Mouse (Mus musculus): Measurements from ENCODE around the gene Lta. TPM values are rescaled to one million over a fixed set of nuclear protein-coding genes. Genes with fewer than 3 reads are reported as not detected.
A peak's percentile ranks its signal among the peaks of the same experiment; 100 is the strongest.

Gene Lta
- polyA plus RNA-seq, 1 experiment from 2014 or later, result 0.35 TPM

DNA sequence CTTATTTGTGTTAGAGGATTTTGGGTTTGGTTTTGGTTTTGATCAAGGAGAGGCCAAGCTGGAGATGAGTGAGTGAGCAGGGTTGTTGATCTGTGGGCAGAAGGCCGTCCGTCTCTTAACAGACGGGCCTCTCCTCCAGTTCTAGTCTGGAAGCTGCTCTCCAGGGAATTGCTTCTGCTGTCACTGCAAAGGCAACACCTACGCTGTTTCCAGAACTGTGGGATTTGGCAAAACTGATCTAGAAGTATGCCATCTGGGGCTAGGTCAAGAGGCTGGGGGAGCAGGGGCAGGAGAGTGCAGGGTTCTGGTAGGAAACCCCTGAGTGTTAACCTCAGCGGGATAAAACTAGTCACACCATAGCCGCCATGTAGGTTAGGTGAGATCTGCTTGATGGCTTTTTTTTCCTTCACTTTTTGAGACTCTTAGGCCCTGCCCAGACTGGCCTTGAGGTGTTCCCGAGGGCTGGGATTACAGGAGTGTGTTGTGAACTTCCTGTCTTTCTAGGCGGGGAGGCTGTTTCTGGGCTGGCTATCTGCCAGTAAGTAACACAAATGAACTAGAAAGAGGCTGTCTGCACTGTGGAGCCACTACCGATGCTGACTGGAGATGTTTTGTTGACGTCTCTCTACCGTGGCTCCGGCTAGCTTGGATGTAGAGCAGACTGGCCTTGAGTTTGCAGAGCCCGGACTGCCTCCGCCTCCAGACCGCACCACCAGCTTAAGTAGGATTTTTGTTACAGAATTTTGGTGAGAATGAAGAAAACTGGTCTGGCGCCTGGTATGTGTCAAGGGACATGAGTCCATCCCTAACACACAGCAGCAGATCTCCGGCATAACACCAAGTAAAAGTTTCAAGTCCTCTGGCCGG lies 28.2 kb upstream of the Lta start, which contains the start of gene Atp6v1g2:
Gene Atp6v1g2 (plus strand): TSS at position 547 of the 867 bp plus-strand sequence.
- no peaks in the 10 kb centered on the region for H3K9me3 ChIP-seq (ENCODE audit: control insufficient read depth, low read length)
- H3K4me2 ChIP-seq (ENCODE audit: low read length), result peak within 1 kb of the TSS; percentile 94
- no peaks in the 10 kb centered on the region for H3K27me3 ChIP-seq (replicated peaks; ENCODE audit: control insufficient read depth, insufficient read depth, low read length)
- 0 out of 2 replicates have a peak, but pooled peaks cover 4% of the 10 kb centered on the region for H3K36me3 ChIP-seq (ENCODE audit: control insufficient read depth, insufficient read depth)
- H3K4me1 ChIP-seq (replicated peaks; ENCODE audit: control insufficient read depth, insufficient read depth, low read length), result peaks cover 33% of the 10 kb centered on the region
- WGBS, result 68% methylated on average over 18 of the region's 18 CpGs
- peak within 1 kb of the TSS; percentile 97 for H3K27ac ChIP-seq (ENCODE audit: low read length)
- ATAC-seq, result no peak
- H3K9ac ChIP-seq (replicated peaks; ENCODE audit: low read depth, low read length), result no peak within 1 kb of the TSS; the same call in 1 of the 2 replicates
- H3K4me3 ChIP-seq (replicated peaks; ENCODE audit: low read length), result peak within 1 kb of the TSS; percentile 65

GRCm38 (mm10) chr17:35232659-35233058 lies 27.5 kb upstream of the Lta start:
- H3K9ac ChIP-seq (replicated peaks; ENCODE audit: low read depth, low read length), result no peak overlapping the region
- H3K4me1 ChIP-seq (replicated peaks; ENCODE audit: control insufficient read depth, insufficient read depth, low read length), result peaks cover 33% of the 10 kb centered on the region
- no peak overlapping the region for H3K4me3 ChIP-seq (replicated peaks; ENCODE audit: low read length)
- no peaks in the 10 kb centered on the region for H3K9me3 ChIP-seq (ENCODE audit: control insufficient read depth, low read length)
- no peaks in the 10 kb centered on the region for H3K27me3 ChIP-seq (replicated peaks; ENCODE audit: control insufficient read depth, insufficient read depth, low read length)
- H3K36me3 ChIP-seq (ENCODE audit: control insufficient read depth, insufficient read depth), result 0 out of 2 replicates have a peak, but pooled peaks cover 4% of the 10 kb centered on the region
- WGBS, result 89% methylated on average over 5 of the region's 5 CpGs
- H3K27ac ChIP-seq (ENCODE audit: low read length), result no peak overlapping the region
- ATAC-seq, result no peak
- H3K4me2 ChIP-seq (ENCODE audit: low read length), result no peak overlapping the region

DNA sequence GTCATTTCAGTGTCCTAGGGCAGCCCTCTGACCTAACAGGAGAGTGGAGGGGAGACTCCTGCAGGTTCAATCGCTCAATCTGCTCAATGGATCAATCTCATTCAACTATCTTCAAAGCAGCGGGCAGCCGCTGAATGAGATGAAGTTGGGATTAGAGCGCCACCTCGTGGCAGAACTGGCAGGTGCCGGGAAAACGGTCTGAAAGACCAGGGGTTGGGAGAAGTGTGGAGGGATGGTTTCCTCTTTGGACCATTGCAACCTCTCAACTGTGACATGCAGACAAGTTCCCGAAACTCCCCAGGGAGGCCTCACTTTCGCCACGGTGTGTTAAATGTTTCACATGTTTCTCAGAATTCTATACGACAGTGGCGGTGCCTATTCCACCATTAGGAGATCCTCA lies 26.9 kb upstream of the Lta start:
- Histone ChIP-seq H3K27ac (ENCODE audit: low read length) (no peak overlapping the region), H3K36me3 (ENCODE audit: control insufficient read depth, insufficient read depth) (0 out of 2 replicates have a peak, but pooled peaks cover 4% of the 10 kb centered on the region), H3K27me3 (replicated peaks; ENCODE audit: control insufficient read depth, insufficient read depth, low read length) (no peaks in the 10 kb centered on the region), H3K4me1 (replicated peaks; ENCODE audit: control insufficient read depth, insufficient read depth, low read length) (peaks cover 27% of the 10 kb centered on the region), H3K4me3 (replicated peaks; ENCODE audit: low read length) (no peak overlapping the region), H3K9me3 (ENCODE audit: control insufficient read depth, low read length) (no peaks in the 10 kb centered on the region), H3K4me2 (ENCODE audit: low read length) (no peak overlapping the region), H3K9ac (replicated peaks; ENCODE audit: low read depth, low read length) (no peak overlapping the region)
- no peak for ATAC-seq
- 14% methylated on average over 12 of the region's 12 CpGs for WGBS

DNA sequence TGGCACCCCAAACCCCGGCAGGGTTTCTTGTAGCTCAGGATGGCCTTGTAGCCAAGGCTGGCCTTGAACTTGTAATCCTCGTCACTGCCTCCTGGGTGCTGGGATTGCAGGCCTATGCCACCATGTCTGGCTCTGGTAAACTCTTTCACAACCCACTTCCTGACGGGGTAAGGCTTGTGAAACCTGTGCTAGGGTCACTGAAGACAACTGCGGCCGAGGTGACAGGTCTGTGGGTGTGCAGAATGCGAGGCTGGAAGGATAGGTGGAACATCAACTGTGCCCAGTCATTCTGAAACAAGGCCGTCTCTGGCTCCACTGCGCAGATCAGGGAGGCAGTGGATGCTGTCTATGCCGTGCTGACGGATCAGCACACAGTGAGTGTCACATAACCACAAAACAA lies 25.9 kb upstream of the Lta start:
- WGBS, result 94% methylated on average over 10 of the region's 10 CpGs
- Histone ChIP-seq H3K4me2 (ENCODE audit: low read length) (no peak overlapping the region), H3K4me1 (replicated peaks; ENCODE audit: control insufficient read depth, insufficient read depth, low read length) (peaks cover 21% of the 10 kb centered on the region), H3K9me3 (ENCODE audit: control insufficient read depth, low read length) (no peaks in the 10 kb centered on the region), H3K4me3 (replicated peaks; ENCODE audit: low read length) (no peak overlapping the region), H3K27me3 (replicated peaks; ENCODE audit: control insufficient read depth, insufficient read depth, low read length) (no peaks in the 10 kb centered on the region), H3K36me3 (ENCODE audit: control insufficient read depth, insufficient read depth) (0 out of 2 replicates have a peak, but pooled peaks cover 4% of the 10 kb centered on the region), H3K9ac (replicated peaks; ENCODE audit: low read depth, low read length) (no peak overlapping the region), H3K27ac (ENCODE audit: low read length) (no peak overlapping the region)
- ATAC-seq, result no peak

- Histone ChIP-seq H3K9ac (replicated peaks; ENCODE audit: low read depth, low read length) (no peak overlapping the region), H3K27me3 (replicated peaks; ENCODE audit: control insufficient read depth, insufficient read depth, low read length) (no peaks in the 10 kb centered on the region), H3K4me3 (replicated peaks; ENCODE audit: low read length) (no peak overlapping the region), H3K36me3 (ENCODE audit: control insufficient read depth, insufficient read depth) (0 out of 2 replicates have a peak, but pooled peaks cover 6% of the 10 kb centered on the region), H3K4me1 (replicated peaks; ENCODE audit: control insufficient read depth, insufficient read depth, low read length) (no peaks in the 10 kb centered on the region; the same call in 1 of the 2 replicates), H3K4me2 (ENCODE audit: low read length) (no peak overlapping the region), H3K9me3 (ENCODE audit: control insufficient read depth, low read length) (no peaks in the 10 kb centered on the region), H3K27ac (ENCODE audit: low read length) (no peak overlapping the region)
- 86% methylated on average over 14 of the region's 14 CpGs for WGBS
- no peak for ATAC-seq
These were observed 21.5 kb upstream of the Lta start for GRCm38 (mm10) chr17:35226561-35227046.

- Histone ChIP-seq H3K36me3 (ENCODE audit: control insufficient read depth, insufficient read depth) (0 out of 2 replicates have a peak, but pooled peaks cover 7% of the 10 kb centered on the region), H3K9me3 (ENCODE audit: control insufficient read depth, low read length) (no peaks in the 10 kb centered on the region), H3K4me3 (replicated peaks; ENCODE audit: low read length) (no peak overlapping the region), H3K4me2 (ENCODE audit: low read length) (no peak overlapping the region), H3K9ac (replicated peaks; ENCODE audit: low read depth, low read length) (no peak overlapping the region), H3K4me1 (replicated peaks; ENCODE audit: control insufficient read depth, insufficient read depth, low read length) (no peaks in the 10 kb centered on the region), H3K27ac (ENCODE audit: low read length) (no peak overlapping the region), H3K27me3 (replicated peaks; ENCODE audit: control insufficient read depth, insufficient read depth, low read length) (no peaks in the 10 kb centered on the region)
- ATAC-seq, result no peak
- 96% methylated on average over 5 of the region's 5 CpGs for WGBS
These were observed 20.3 kb upstream of the Lta start for GRCm38 (mm10) chr17:35225456-35225855.

GRCm38 (mm10) chr17:35224641-35225040 lies 19.5 kb upstream of the Lta start:
- Histone ChIP-seq H3K9me3 (ENCODE audit: control insufficient read depth, low read length) (no peaks in the 10 kb centered on the region), H3K36me3 (ENCODE audit: control insufficient read depth, insufficient read depth) (peaks cover 11% of the 10 kb centered on the region; the same call in 1 of the 2 replicates)
- ATAC-seq, result no peak

DNA sequence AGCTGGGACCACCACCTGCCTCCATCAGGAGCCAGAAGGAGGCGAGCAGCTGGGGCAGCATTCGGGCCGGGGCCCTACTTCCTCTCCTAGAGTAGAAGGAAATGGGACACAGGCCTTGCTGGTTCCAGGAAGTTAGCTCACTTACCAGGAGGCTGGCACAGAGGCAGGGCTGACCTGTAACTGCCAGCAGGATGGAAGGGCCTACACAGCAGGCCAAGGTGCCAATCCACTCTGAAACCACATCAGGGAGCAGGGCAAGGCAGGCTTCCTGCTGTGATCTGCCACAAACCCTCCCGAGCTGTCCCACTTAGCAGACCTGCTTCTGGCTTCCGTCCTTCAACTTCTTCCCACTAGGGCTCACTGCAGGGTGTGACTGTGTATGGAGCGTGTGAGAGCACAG lies 17.1 kb upstream of the Lta start:
- Histone ChIP-seq H3K4me3 (replicated peaks; ENCODE audit: low read length) (no peak overlapping the region), H3K4me2 (ENCODE audit: low read length) (no peak overlapping the region), H3K4me1 (replicated peaks; ENCODE audit: control insufficient read depth, insufficient read depth, low read length) (no peaks in the 10 kb centered on the region), H3K36me3 (ENCODE audit: control insufficient read depth, insufficient read depth) (peaks cover 7% of the 10 kb centered on the region; the same call in 1 of the 2 replicates), H3K9me3 (ENCODE audit: control insufficient read depth, low read length) (no peaks in the 10 kb centered on the region), H3K27ac (ENCODE audit: low read length) (no peak overlapping the region), H3K27me3 (replicated peaks; ENCODE audit: control insufficient read depth, insufficient read depth, low read length) (no peaks in the 10 kb centered on the region), H3K9ac (replicated peaks; ENCODE audit: low read depth, low read length) (no peak overlapping the region)
- no peak for ATAC-seq
- 85% methylated on average over 6 of the region's 6 CpGs for WGBS

More at GRCm38 (mm10) chr17:35224641-35225040, 19.5 kb upstream of the Lta start:
- no peak overlapping the region for H3K4me2 ChIP-seq (ENCODE audit: low read length)
- WGBS, result 97% methylated on average over 4 of the region's 4 CpGs
- H3K27me3 ChIP-seq (replicated peaks; ENCODE audit: control insufficient read depth, insufficient read depth, low read length), result no peaks in the 10 kb centered on the region
- H3K4me3 ChIP-seq (replicated peaks; ENCODE audit: low read length), result no peak overlapping the region
- no peak overlapping the region for H3K9ac ChIP-seq (replicated peaks; ENCODE audit: low read depth, low read length)
- no peaks in the 10 kb centered on the region for H3K4me1 ChIP-seq (replicated peaks; ENCODE audit: control insufficient read depth, insufficient read depth, low read length)
- no peak overlapping the region for H3K27ac ChIP-seq (ENCODE audit: low read length)

DNA sequence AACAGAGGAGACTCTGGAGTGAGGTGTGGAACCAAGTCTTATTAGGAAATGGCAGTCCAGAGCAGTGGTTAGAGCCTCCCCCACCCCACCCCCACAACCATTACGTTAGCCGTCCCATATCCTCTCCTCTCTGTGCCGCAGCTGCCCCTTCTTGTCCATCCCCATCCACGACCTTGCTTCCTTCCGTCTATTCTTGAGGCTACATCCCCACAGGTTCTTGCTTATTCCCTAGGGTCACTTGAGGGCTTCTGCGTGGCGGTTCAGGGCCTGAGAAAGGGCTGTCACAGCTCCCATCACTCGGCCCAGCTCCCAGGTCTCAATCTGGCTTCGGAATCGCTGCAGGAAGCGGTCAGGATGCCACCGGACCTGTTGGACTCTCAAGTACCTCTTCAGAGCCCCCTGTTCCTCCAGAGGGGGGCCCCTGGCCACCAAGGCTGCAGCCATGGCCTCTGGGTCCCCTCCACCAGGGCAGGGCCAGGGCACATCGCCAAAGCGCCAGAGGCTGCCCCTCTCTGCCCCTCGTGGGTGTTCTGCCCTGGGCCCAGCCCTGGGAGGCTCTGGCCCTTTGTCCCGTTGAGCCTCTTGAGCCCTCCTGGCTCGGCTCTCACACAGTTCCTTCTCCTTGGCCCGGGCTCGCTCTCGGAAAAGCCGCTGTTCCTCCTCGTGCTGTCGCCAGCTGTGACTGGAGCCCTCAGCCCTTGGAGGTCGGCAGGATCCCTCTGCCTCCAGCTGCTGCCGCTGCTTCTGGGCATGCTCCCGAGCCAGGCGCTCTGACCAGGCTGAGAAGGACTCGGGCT lies 15.2 kb upstream of the Lta start, which contains the start of gene Gm16181:
Gene Gm16181 (plus strand): TSS at position 679 of the 797 bp plus-strand sequence.
- Histone ChIP-seq H3K9me3 (ENCODE audit: control insufficient read depth, low read length) (no peaks in the 10 kb centered on the region), H3K4me3 (replicated peaks; ENCODE audit: low read length) (no peak within 1 kb of the TSS), H3K36me3 (ENCODE audit: control insufficient read depth, insufficient read depth) (peaks cover 7% of the 10 kb centered on the region; the same call in 1 of the 2 replicates), H3K27ac (ENCODE audit: low read length) (no peak within 1 kb of the TSS), H3K9ac (replicated peaks; ENCODE audit: low read depth, low read length) (no peak within 1 kb of the TSS), H3K4me2 (ENCODE audit: low read length) (no peak within 1 kb of the TSS), H3K4me1 (replicated peaks; ENCODE audit: control insufficient read depth, insufficient read depth, low read length) (no peaks in the 10 kb centered on the region), H3K27me3 (replicated peaks; ENCODE audit: control insufficient read depth, insufficient read depth, low read length) (no peaks in the 10 kb centered on the region)
- ATAC-seq, result no peak
- WGBS, result 85% methylated on average over 28 of the region's 28 CpGs

Measured in forebrain, embryonic 16.5 days (tissue).